Mouse (Mus musculus) heart, postnatal 0 days (tissue): ENCODE data around the gene Ghitm. TPM values are rescaled to one million over a fixed set of nuclear protein-coding genes. Genes with fewer than 3 reads are reported as not detected.
A peak's percentile ranks its signal among the peaks of the same experiment; 100 is the strongest.

Experiments used
- ATAC-seq: fragments of 200-750 bp; cut with Nextera tagmentation; 2 replicates; pipeline ENCODE4 v1.8.0; 2017; ENCODE audit warnings: low read depth, moderate number of reproducible peaks, moderate library complexity; ENCODE audit not compliant: insufficient read depth
- DNase-seq: peaks from one replicate; pipeline ENCODE4 v3.0.0-alpha.2; 2016; ENCODE audit warnings: low spot score
- H3K27ac ChIP-seq: fragments of 300-500 bp; sonication (generic); 2 replicates; pipeline ENCODE4 v1.5.1; 2014; ENCODE audit warnings: low read depth, mild to moderate bottlenecking
- H3K27me3 ChIP-seq: fragments of 300-500 bp; sonication (generic); 2 replicates; pipeline ENCODE4 v1.6.1; 2014; ENCODE audit warnings: low read length, mixed read lengths; ENCODE audit not compliant: control insufficient read depth, insufficient read depth
- H3K36me3 ChIP-seq: fragments of 300-500 bp; sonication (generic); replicated peaks from 2 replicates; pipeline ENCODE4 v1.6.1; 2014; ENCODE audit warnings: low read length, mixed read lengths; ENCODE audit not compliant: control insufficient read depth, insufficient read depth
- H3K4me1 ChIP-seq: fragments of 300-500 bp; sonication (generic); 2 replicates; pipeline ENCODE4 v1.6.1; 2014; ENCODE audit warnings: antibody characterized with exemption; ENCODE audit not compliant: control insufficient read depth, insufficient read depth
- H3K4me2 ChIP-seq: fragments of 300-500 bp; sonication (generic); 2 replicates; pipeline ENCODE4 v1.6.1; 2014; ENCODE audit warnings: low read depth, mild to moderate bottlenecking, low read length, moderate library complexity
- H3K4me3 ChIP-seq: fragments of 300-500 bp; sonication (generic); 2 replicates; pipeline ENCODE4 v1.5.1; 2014; ENCODE audit warnings: low read depth, low read length
- H3K9ac ChIP-seq: fragments of 300-500 bp; sonication (generic); replicated peaks from 2 replicates; pipeline ENCODE4 v1.6.1; 2014; ENCODE audit warnings: low read depth, low read length, mixed read lengths
- H3K9me3 ChIP-seq: fragments of 300-500 bp; sonication (generic); replicated peaks from 2 replicates; pipeline ENCODE4 v1.6.1; 2016; ENCODE audit warnings: low read length; ENCODE audit not compliant: control insufficient read depth
- CTCF ChIP-seq: IDR thresholded peaks from 2 replicates; pipeline ENCODE4 v1.5.1; 2016; ENCODE audit warnings: antibody characterized with exemption, control low read depth, low read depth
- EP300 ChIP-seq: IDR thresholded peaks from 2 replicates; pipeline ENCODE4 v1.6.1; 2016; ENCODE audit warnings: antibody characterized with exemption, low read depth
- WGBS: fragments of 180-500 bp; shearing (Covaris S2); extraction: QIAGEN DNeasy Blood & Tissue Kit; methylation state at CpG from one replicate; pipeline ENCODE4 v1.1.7; 2014; 5-methylcytosine and 5-hydroxymethylcytosine counted together
- polyA plus RNA-seq: library from polyadenylated mRNA; unstranded; fragments of >200 nt; fragmentation: Nextera tagmentation; extraction: Ambion mirVana; gene quantifications from 2 replicates; pipeline ENCODE4 v1.2.1, GENCODE M21; 2015
- total RNA-seq: library from RNA; depleted of rRNA; stranded (reverse); fragments of >200 nt; gene quantifications from 2 replicates; pipeline ENCODE4 v1.2.3, GENCODE M21; 2014; ENCODE audit warnings: low replicate concordance

Gene Ghitm
- total and polyA plus RNA-seq, 2 experiments from 2014 or later = 257 to 480 TPM

DNA sequence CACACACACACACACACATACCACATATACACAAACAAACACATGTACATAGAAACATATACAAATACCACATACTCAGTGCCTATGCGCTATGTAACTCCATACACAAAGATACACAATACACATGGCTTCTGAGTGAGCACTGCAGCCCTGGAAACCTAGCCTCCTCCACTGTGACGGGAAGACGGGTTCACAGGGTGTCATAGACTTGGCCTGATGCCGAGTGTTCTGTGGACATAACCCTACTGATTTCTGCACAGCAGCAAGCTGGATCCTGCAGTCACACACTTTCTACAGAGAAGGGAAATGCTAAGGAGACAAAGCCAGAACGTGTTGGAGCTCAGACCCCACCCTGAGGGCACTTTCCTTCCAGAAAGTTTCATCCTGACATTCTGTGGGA is 30.3 kb downstream of the Ghitm start:
- peak; percentile 54 for DNase-seq
- peaks cover 23% of the 10 kb centered on the region for H3K4me1 ChIP-seq
- no peak overlapping the region for H3K27ac ChIP-seq
- H3K36me3 ChIP-seq = no peaks in the 10 kb centered on the region
- 21% methylated on average over 5 of the region's 5 CpGs for WGBS
- no peak overlapping the region for H3K9ac ChIP-seq
- H3K4me3 ChIP-seq = no peak overlapping the region
- 0 out of 2 replicates have a peak, but pooled peaks cover 4% of the 10 kb centered on the region for H3K27me3 ChIP-seq
- no peak for TF ChIP-seq CTCF
- TF ChIP-seq EP300 = no peak
- H3K9me3 ChIP-seq = no peaks in the 10 kb centered on the region
- no peak overlapping the region for H3K4me2 ChIP-seq
- ATAC-seq = peak; percentile 47

DNA sequence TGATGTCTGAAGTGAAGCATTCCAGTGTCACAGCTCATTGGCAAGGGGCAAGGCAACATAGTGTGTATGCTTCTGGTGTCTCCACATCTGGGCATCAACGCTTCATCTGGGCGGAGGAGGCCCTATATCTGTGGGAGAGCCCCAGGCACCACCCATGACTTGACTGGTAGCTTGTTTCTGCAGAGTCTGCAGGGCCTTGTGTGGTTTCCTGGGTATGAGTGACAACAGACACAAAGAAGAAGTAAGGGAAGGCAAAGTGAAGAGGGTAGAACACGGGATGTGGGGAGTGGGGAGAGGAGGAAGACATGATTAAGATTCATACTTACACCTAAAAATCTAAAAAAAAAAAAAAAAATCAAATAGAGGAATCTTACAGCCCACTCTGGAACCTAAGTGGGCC is 32.6 kb downstream of the Ghitm start:
- no peak overlapping the region for H3K9ac ChIP-seq
- H3K27ac ChIP-seq = no peak overlapping the region
- ATAC-seq = no peak
- peaks cover 29% of the 10 kb centered on the region for H3K4me1 ChIP-seq
- no peak for DNase-seq
- TF ChIP-seq EP300 = no peak
- no peak for TF ChIP-seq CTCF
- no peaks in the 10 kb centered on the region for H3K36me3 ChIP-seq
- H3K27me3 ChIP-seq = peaks cover 27% of the 10 kb centered on the region
- WGBS = 72% methylated on average over 3 of the region's 3 CpGs
- H3K4me2 ChIP-seq = no peak overlapping the region
- H3K9me3 ChIP-seq = no peaks in the 10 kb centered on the region
- H3K4me3 ChIP-seq = no peak overlapping the region

GRCm38 (mm10) chr14:37101531-37101930 is 33.5 kb downstream of the Ghitm start:
- DNase-seq = no peak
- Histone ChIP-seq H3K27me3 (peaks cover 34% of the 10 kb centered on the region), H3K4me2 (no peak overlapping the region), H3K4me3 (no peak overlapping the region), H3K9me3 (no peaks in the 10 kb centered on the region), H3K9ac (no peak overlapping the region), H3K4me1 (peaks cover 29% of the 10 kb centered on the region), H3K27ac (no peak overlapping the region), H3K36me3 (no peaks in the 10 kb centered on the region)
- WGBS = 63% methylated on average over 5 of the region's 5 CpGs
- no peak for ATAC-seq
- TF ChIP-seq EP300 (no peak), CTCF (no peak)

DNA sequence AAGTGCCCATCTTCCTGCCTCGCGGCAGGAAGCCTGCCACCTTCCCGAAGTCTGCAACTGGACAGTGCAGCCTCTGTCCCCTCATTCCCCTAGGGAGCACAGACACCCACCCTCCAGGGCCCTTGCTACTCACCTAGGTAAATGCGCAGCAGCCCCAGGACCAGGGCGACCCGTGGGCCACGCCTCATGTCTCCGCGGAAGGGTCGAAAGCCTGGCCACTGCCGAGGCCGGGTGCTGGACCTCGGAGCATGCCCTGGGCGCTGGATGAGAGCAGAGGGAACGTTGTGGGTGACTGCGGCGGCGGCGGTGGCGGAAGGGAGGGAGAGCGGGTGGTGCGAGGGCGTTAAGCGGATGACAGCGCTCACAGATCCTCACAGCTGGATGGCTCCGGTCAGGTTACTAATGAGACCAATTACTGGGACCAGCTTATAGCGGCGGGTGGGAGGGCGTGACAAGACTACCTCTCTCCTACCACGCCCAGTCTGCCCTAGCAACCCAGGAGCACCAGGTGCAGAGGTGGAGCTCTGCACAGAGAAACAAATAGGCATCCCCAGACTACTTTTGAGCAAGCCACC is 37.0 kb downstream of the Ghitm start, which contains the start of gene Cdhr1:
Gene Cdhr1, minus strand, starts transcription at position 392 of the 575 bp plus-strand sequence.
- TF ChIP-seq CTCF (no peak), EP300 (no peak)
- Histone ChIP-seq H3K9me3 (no peaks in the 10 kb centered on the region), H3K4me3 (peak within 1 kb of the TSS; percentile 35), H3K36me3 (no peaks in the 10 kb centered on the region), H3K27ac (no peak within 1 kb of the TSS), H3K9ac (no peak within 1 kb of the TSS), H3K4me1 (peaks cover 6% of the 10 kb centered on the region; the same call in 1 of the 2 replicates), H3K4me2 (peak within 1 kb of the TSS; percentile 64), H3K27me3 (peaks cover 49% of the 10 kb centered on the region)
- ATAC-seq = no peak
- 1% methylated on average over 30 of the region's 30 CpGs for WGBS
- DNase-seq = no peak

DNA sequence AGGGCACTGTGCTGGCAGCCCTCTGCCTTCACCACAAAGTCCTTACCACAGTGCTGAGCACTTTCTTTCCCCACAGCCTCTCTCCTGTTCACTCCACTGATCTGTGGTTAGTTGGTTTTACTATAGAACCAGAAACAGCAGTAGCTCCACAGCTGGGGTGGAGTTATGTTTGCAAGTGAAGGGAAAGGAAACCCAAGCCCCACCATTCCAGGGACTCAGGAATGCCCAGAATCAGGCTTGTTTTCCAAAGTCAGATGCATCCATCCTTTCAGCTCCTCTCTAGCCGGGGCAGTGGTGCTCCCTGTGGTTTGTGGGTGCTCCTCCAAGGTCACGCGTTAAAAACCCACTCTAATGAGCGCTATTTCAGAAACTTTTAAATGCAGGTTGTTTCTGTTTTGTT is 39.5 kb downstream of the Ghitm start:
- H3K4me3 ChIP-seq = no peak overlapping the region
- 61% methylated on average over 4 of the region's 4 CpGs for WGBS
- peaks cover 46% of the 10 kb centered on the region for H3K27me3 ChIP-seq

GRCm38 (mm10) chr14:37094436-37094835 is 40.6 kb downstream of the Ghitm start:
- DNase-seq = no peak
- no peak overlapping the region for H3K4me2 ChIP-seq

More for the DNA sequence above, 39.5 kb downstream of the Ghitm start:
- Histone ChIP-seq H3K4me2 (no peak overlapping the region), H3K9ac (no peak overlapping the region), H3K36me3 (no peaks in the 10 kb centered on the region), H3K4me1 (peaks cover 6% of the 10 kb centered on the region; the same call in 1 of the 2 replicates), H3K9me3 (no peaks in the 10 kb centered on the region), H3K27ac (no peak overlapping the region)
- ATAC-seq (no peak), DNase-seq (no peak)
- no peak for TF ChIP-seq EP300
- no peak for TF ChIP-seq CTCF

More at GRCm38 (mm10) chr14:37094436-37094835, 40.6 kb downstream of the Ghitm start:
- H3K4me1 ChIP-seq = peaks cover 6% of the 10 kb centered on the region; the same call in 1 of the 2 replicates
- no peaks in the 10 kb centered on the region for H3K36me3 ChIP-seq
- H3K9ac ChIP-seq = no peak overlapping the region
- H3K27me3 ChIP-seq = peaks cover 42% of the 10 kb centered on the region
- TF ChIP-seq EP300 = no peak
- TF ChIP-seq CTCF = no peak
- 63% methylated on average over 6 of the region's 6 CpGs for WGBS
- no peak for ATAC-seq
- H3K4me3 ChIP-seq = no peak overlapping the region
- H3K27ac ChIP-seq = no peak overlapping the region
- no peaks in the 10 kb centered on the region for H3K9me3 ChIP-seq
